Mouse (Mus musculus): ENCODE results near the gene Bicra.

GRCm38 (mm10) chr7:15982729-15983407 is 64.9 kb downstream of the Bicra start:
- TF ChIP-seq CTCF (IDR thresholded peaks at IDR 0.05; ENCODE audit: extremely low read depth, insufficient read depth, low read length) (peak; percentile 60), POLR2A (IDR thresholded peaks at IDR 0.05; ENCODE audit: extremely low read depth, insufficient read depth, low read length) (no peak)
